Mouse (Mus musculus): ENCODE measurements around the gene Dgcr2.

DNA sequence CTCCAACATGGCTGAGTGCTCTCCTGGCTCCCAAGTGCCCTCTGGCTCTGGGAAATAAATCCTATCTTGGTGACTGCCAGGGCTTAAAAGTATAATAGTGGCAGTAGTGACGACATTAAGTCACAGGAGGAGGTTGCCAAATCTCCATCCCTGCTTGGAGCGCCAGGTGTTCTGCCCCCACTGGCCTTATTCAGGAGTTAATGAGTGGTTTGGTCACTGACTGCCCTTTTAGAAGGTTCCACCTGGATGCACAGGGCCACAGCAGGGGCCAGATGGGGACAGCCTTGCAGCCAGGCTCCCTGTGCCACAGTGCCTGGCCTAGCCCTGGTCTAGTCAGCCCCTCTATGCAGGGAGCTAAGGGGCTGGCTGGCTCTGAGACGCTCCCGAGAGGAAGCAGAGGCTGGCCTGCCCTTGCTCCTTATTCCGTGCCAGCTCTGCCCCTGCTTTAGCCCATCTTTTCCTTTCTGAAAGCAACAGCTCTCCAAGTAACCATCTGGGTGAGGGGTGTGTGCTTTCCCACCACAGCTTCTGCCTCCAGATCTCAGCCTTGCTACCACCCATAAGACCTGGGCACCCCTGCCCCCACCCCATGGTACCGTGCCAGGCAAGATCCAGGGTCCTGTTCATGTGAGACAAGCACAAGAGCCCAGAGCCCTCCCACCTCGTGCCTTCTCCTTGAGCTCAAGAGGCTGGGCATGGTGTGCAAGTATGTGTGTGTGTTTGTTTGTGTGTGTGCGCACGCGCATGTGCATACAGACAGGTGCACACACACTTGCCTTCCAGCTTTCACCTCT is 67.8 kb downstream of the Dgcr2 start:
- TF ChIP-seq CTCF (conservative IDR thresholded peaks at IDR 0.05; ENCODE audit: insufficient read depth, insufficient read length, low read depth, low read length) (no peak), POLR2A (IDR thresholded peaks at IDR 0.05; ENCODE audit: low read depth, low read length) (no peak)
